Mouse (Mus musculus): ENCODE measurements at regions not wholly inside any gene's neighbourhood (a gene's known extent, or its start where the extent isn't known, plus 50 kb on each side); places are given as distances from the start of the nearest gene placed in this dataset. TPM values are rescaled to one million over a fixed set of nuclear protein-coding genes. Genes with fewer than 3 reads are reported as not detected.
"Not testable (repeated sequence)": the region's sequence is repeated elsewhere in the genome, so short reads cannot be mapped to it uniquely, and the experiment has no call there.

GRCm38 (mm10) chr1:165013428-165013827 is 78.1 kb upstream of the Xcl1 start:
- H3K9ac ChIP-seq, result no peak overlapping the region
- H3K4me2 ChIP-seq, result no peak overlapping the region
- no peaks in the 10 kb centered on the region for H3K4me1 ChIP-seq
- WGBS, result 69% methylated on average over 2 of the region's 2 CpGs
- no peak overlapping the region for H3K27ac ChIP-seq
- ATAC-seq (replicated peaks; ENCODE audit: low FRiP score), result no peak
- H3K36me3 ChIP-seq, result no peaks in the 10 kb centered on the region
- no peaks in the 10 kb centered on the region for H3K9me3 ChIP-seq (replicated peaks)
- no peaks in the 10 kb centered on the region for H3K27me3 ChIP-seq
- no peak overlapping the region for H3K4me3 ChIP-seq (replicated peaks)

GRCm38 (mm10) chr1:165012376-165012775 is 77.0 kb upstream of the Xcl1 start:
- H3K9ac ChIP-seq, result no peak overlapping the region
- H3K4me1 ChIP-seq, result no peaks in the 10 kb centered on the region
- H3K27ac ChIP-seq, result no peak overlapping the region
- no peaks in the 10 kb centered on the region for H3K27me3 ChIP-seq
- H3K4me2 ChIP-seq, result no peak overlapping the region
- ATAC-seq (replicated peaks; ENCODE audit: low FRiP score), result peak; percentile 85
- H3K4me3 ChIP-seq (replicated peaks), result no peak overlapping the region
- H3K9me3 ChIP-seq (replicated peaks), result no peaks in the 10 kb centered on the region
- WGBS, result 9% methylated on average over 3 of the region's 3 CpGs
- no peaks in the 10 kb centered on the region for H3K36me3 ChIP-seq

- no peak overlapping the region for H3K4me3 ChIP-seq (replicated peaks)
- H3K36me3 ChIP-seq, result no peaks in the 10 kb centered on the region
- H3K9me3 ChIP-seq (replicated peaks), result no peaks in the 10 kb centered on the region
- no peaks in the 10 kb centered on the region for H3K27me3 ChIP-seq
- H3K4me2 ChIP-seq, result no peak overlapping the region
- WGBS, result 53% methylated on average over 10 of the region's 10 CpGs
- no peak overlapping the region for H3K27ac ChIP-seq
- no peak overlapping the region for H3K9ac ChIP-seq
- peaks cover 6% of the 10 kb centered on the region; the same call in 1 of the 2 replicates for H3K4me1 ChIP-seq
- ATAC-seq (replicated peaks; ENCODE audit: low FRiP score), result peak; percentile 73; the same call in 1 of the 2 replicates
These were observed 64.2 kb upstream of the Xcl1 start for GRCm38 (mm10) chr1:164999515-164999914.

DNA sequence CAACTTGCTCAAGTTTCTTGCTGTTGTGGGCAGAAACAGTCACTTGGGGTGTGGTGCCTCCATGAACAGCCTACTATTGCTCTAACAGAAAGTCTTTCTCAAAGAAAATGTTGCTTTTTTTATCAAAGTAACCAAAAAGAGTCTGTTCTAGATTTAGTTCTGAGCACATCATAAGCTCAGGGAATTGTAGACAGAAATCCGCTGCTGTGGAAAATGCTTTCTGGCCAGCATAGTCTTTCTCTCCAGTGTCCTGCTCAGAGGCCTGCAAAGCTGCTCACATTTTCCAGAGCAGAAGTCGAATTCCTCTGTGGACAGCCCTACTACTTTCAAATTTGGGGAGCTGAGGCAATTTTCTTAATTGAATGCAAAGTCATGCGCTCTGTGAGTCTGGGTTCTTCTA is 63.3 kb upstream of the Xcl1 start:
- no peaks in the 10 kb centered on the region for H3K9me3 ChIP-seq (replicated peaks)
- H3K27ac ChIP-seq, result no peak overlapping the region
- H3K9ac ChIP-seq, result no peak overlapping the region
- no peaks in the 10 kb centered on the region for H3K36me3 ChIP-seq
- H3K4me1 ChIP-seq, result peaks cover 6% of the 10 kb centered on the region; the same call in 1 of the 2 replicates
- H3K4me3 ChIP-seq (replicated peaks), result no peak overlapping the region
- H3K27me3 ChIP-seq, result no peaks in the 10 kb centered on the region
- no peak for ATAC-seq (replicated peaks; ENCODE audit: low FRiP score)
- WGBS, result 73% methylated on average over 3 of the region's 3 CpGs
- no peak overlapping the region for H3K4me2 ChIP-seq

DNA sequence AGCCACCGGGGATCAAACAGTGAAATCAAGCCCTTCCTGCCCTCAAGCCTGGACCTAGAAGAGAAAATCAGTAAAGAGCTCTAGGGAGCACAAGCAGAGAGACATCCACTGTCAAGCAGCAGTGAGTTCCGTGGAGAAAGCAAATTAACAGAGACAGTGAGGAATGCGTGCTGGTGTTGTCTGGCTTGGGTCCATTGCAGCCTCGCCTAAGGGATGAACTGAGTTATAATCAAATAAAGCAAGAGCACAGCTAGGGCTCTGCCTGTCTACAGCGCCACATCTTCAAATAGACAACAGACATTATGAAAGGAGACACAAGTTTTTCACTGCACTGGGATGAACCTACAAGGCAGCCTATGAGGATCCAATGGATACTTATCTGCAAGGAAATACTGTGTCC is 62.3 kb upstream of the Xcl1 start:
- Histone ChIP-seq H3K27ac (no peak overlapping the region), H3K4me2 (no peak overlapping the region), H3K9ac (no peak overlapping the region), H3K9me3 (replicated peaks) (no peaks in the 10 kb centered on the region), H3K36me3 (no peaks in the 10 kb centered on the region), H3K27me3 (no peaks in the 10 kb centered on the region), H3K4me1 (peaks cover 6% of the 10 kb centered on the region; the same call in 1 of the 2 replicates), H3K4me3 (replicated peaks) (no peak overlapping the region)
- WGBS, result 57% methylated on average over 5 of the region's 5 CpGs
- ATAC-seq (replicated peaks; ENCODE audit: low FRiP score), result no peak

DNA sequence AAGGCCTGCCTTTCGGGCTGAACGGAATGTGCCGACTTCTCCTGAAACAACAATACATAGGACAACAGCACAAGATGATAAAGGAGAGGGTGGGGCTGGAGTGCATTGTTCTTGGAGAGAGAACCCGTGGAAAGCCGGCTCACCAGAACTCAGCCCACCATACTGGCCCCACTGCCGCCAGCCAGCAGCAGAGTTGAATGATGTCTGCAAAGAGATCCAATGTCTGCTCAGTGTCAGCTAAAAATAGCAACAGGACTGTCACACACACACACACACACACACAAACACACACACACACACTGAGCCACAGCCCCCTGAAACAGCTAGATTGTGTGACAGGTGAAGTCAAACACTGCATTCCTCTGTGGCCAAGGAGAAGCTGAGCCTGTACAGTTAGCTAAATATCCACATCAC is 58.9 kb upstream of the Xcl1 start:
- Histone ChIP-seq H3K27ac (no peak overlapping the region), H3K9ac (no peak overlapping the region), H3K4me2 (no peak overlapping the region), H3K9me3 (replicated peaks) (no peaks in the 10 kb centered on the region), H3K36me3 (no peaks in the 10 kb centered on the region), H3K4me3 (replicated peaks) (no peak overlapping the region), H3K27me3 (no peaks in the 10 kb centered on the region), H3K4me1 (no peaks in the 10 kb centered on the region)
- 15% methylated on average over 6 of the region's 6 CpGs for WGBS
- 0 out of 2 replicates have a peak, but pooled peaks have one; percentile 43 for ATAC-seq (replicated peaks; ENCODE audit: low FRiP score)

- ATAC-seq (replicated peaks; ENCODE audit: low FRiP score); H3K36me3 ChIP-seq; H3K4me3 ChIP-seq (replicated peaks); H3K27ac ChIP-seq; H3K27me3 ChIP-seq; H3K4me1 ChIP-seq; H3K9ac ChIP-seq; H3K9me3 ChIP-seq (replicated peaks); H3K4me2 ChIP-seq: not testable (repeated sequence)
These were observed 58.0 kb upstream of the Xcl1 start for GRCm38 (mm10) chr1:164993175-164993875.

- ATAC-seq (replicated peaks; ENCODE audit: low FRiP score), result no peak
These were observed 53.7 kb upstream of the Xcl1 start for GRCm38 (mm10) chr1:164988982-164989381.

GRCm38 (mm10) chr1:164988191-164988590 is 52.9 kb upstream of the Xcl1 start:
- Histone ChIP-seq H3K9ac (no peak overlapping the region), H3K27me3 (no peaks in the 10 kb centered on the region), H3K4me2 (no peak overlapping the region), H3K9me3 (replicated peaks) (peaks cover 9% of the 10 kb centered on the region), H3K4me1 (no peaks in the 10 kb centered on the region), H3K4me3 (replicated peaks) (no peak overlapping the region), H3K27ac (no peak overlapping the region), H3K36me3 (no peaks in the 10 kb centered on the region)
- 63% methylated on average over 3 of the region's 3 CpGs for WGBS
- no peak for ATAC-seq (replicated peaks; ENCODE audit: low FRiP score)

More at GRCm38 (mm10) chr1:164988982-164989381, 53.7 kb upstream of the Xcl1 start:
- no peak overlapping the region for H3K9ac ChIP-seq
- no peaks in the 10 kb centered on the region for H3K4me1 ChIP-seq
- H3K27ac ChIP-seq, result no peak overlapping the region
- WGBS, result 57% methylated on average over 1 of the region's 1 CpGs
- H3K9me3 ChIP-seq (replicated peaks), result peaks cover 6% of the 10 kb centered on the region
- no peaks in the 10 kb centered on the region for H3K27me3 ChIP-seq
- H3K4me3 ChIP-seq (replicated peaks), result no peak overlapping the region
- no peak overlapping the region for H3K4me2 ChIP-seq
- H3K36me3 ChIP-seq, result no peaks in the 10 kb centered on the region

GRCm38 (mm10) chr1:164985521-164985920 is 50.2 kb upstream of the Xcl1 start:
- not testable (repeated sequence) for H3K4me2 ChIP-seq; H3K9me3 ChIP-seq (replicated peaks); H3K27me3 ChIP-seq; ATAC-seq (replicated peaks; ENCODE audit: low FRiP score); H3K27ac ChIP-seq; H3K4me1 ChIP-seq; H3K36me3 ChIP-seq; H3K9ac ChIP-seq; H3K4me3 ChIP-seq (replicated peaks)
- 94% methylated on average over 21 of the region's 21 CpGs for WGBS

Small RNA genes in the stretch of these regions (microRNA-seq; reads per million reads assigned to microRNA genes)
- not detected for gene Gm26042
